ENCODE assay signal across 11 mouse cellular contexts in the genomic region with DNA sequence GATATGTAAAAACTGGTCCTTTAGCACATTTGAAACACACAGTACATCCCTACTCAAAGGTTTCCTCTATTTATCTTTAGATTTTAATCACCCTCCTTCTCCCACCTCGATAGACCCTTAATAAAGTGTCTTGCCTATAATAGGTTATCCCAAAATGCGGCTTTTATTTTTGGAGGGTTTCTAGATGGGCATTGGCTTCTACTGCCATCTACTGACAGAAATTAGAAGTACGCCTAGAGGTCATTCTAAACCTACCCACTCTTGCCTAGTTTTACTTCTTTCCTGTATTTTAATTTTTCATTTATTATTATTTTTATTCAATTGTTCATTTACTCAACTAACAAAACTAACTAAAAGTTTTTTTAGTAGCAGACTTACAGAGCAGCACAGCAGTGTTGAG. TPM values are rescaled to one million over a fixed set of nuclear protein-coding genes. Genes with fewer than 3 reads are reported as not detected.
DNase-seq lines count a peak whose midpoint lies in the region; ATAC-seq lines count a peak whose summit lies in the region.
"Had no signal": no experiment of that assay in that cellular context is flagged by ENCODE, and none has a peak within 500 bp of the region (broad histone marks: within the 10 kb centered on the region; RNA-seq: fewer than 3 reads in every experiment).

No protein-coding gene starts in this region.

- no peaks in the 10 kb centered on the region for H3K36me3 ChIP-seq in midbrain, embryonic 16.5 days (ENCODE audit: control insufficient read depth, insufficient read depth, low read length)
- H3K36me3 ChIP-seq: embryonic facial prominence, embryonic 15.5 days; limb, embryonic 13.5 days had no signal

- H3K4me1 ChIP-seq in midbrain, embryonic 16.5 days (ENCODE audit: control insufficient read depth, insufficient read depth, low read length): no peaks in the 10 kb centered on the region
- H3K4me1 ChIP-seq: embryonic facial prominence, embryonic 15.5 days; limb, embryonic 13.5 days had no signal

- DNase-seq in CD4-positive, CD25-positive, alpha-beta regulatory T cell, adult 2 months (ENCODE audit: low read depth, low spot score): peak; percentile 75
- DNase-seq in layer of hippocampus, adult 9-10 months (ENCODE audit: low spot score): peak; percentile 25
- no peak for DNase-seq in layer of hippocampus, adult 8-10 months (ENCODE audit: low spot score in 2 of 2)
- peak; percentile 45 for DNase-seq in embryo, embryonic 9.5 days (ENCODE audit: extremely low spot score)
- no peak for DNase-seq in right cerebral cortex, postnatal 4 days
- no peak for DNase-seq in ovary, postnatal 36 days (ENCODE audit: low spot score)

- H3K27ac ChIP-seq in midbrain, embryonic 16.5 days (ENCODE audit: low read length): no peak overlapping the region
- H3K27ac ChIP-seq: embryonic facial prominence, embryonic 15.5 days; limb, embryonic 13.5 days had no signal

- no peaks in the 10 kb centered on the region for H3K9me3 ChIP-seq in midbrain, embryonic 16.5 days (replicated peaks; ENCODE audit: control insufficient read depth, low read length, poor library complexity, severe bottlenecking)
- H3K9me3 ChIP-seq: embryonic facial prominence, embryonic 15.5 days had no signal

- WGBS in midbrain, embryonic 16.5 days: 0% methylated on average over 3 of the region's 3 CpGs

- H3K4me3 ChIP-seq in midbrain, embryonic 16.5 days (ENCODE audit: low read depth, low read length): no peak overlapping the region
- H3K4me3 ChIP-seq: embryonic facial prominence, embryonic 15.5 days; limb, embryonic 13.5 days had no signal

- H3K4me2 ChIP-seq in midbrain, embryonic 16.5 days (ENCODE audit: low read length): no peak overlapping the region
- H3K4me2 ChIP-seq: embryonic facial prominence, embryonic 15.5 days; limb, embryonic 13.5 days had no signal

- H3K9ac ChIP-seq in midbrain, embryonic 16.5 days (ENCODE audit: low read depth, low read length): no peak overlapping the region
- H3K9ac ChIP-seq: embryonic facial prominence, embryonic 15.5 days; limb, embryonic 13.5 days had no signal

- no peak for ATAC-seq in CD4-positive, CD25-positive, alpha-beta regulatory T cell, adult 4 months
- peak; percentile 56; the same call in 1 of the 2 replicates for ATAC-seq in midbrain, embryonic 16.5 days

- H3K27me3 ChIP-seq in midbrain, embryonic 16.5 days (ENCODE audit: control insufficient read depth, insufficient read depth, low read depth, low read length): no peaks in the 10 kb centered on the region
- H3K27me3 ChIP-seq: limb, embryonic 13.5 days had no signal

RNA-seq across cellular contexts. Expression of a gene that starts 51.4 kb away (rescaled TPM):
- polyA plus RNA-seq in CD4-positive, CD25-positive, alpha-beta regulatory T cell, adult 4 months (2017; shearing (Covaris generic)): 10 to 100 TPM; 10.7 to 12.7 TPM
- under 1 TPM in 2 of 4 experiments, not detected in 2; 0.21 to 0.24 TPM for total RNA-seq in layer of hippocampus, adult 8-10 months (2022)
- polyA plus RNA-seq in midbrain, embryonic 16.5 days (2015; fragmentation: Nextera tagmentation; extraction: Ambion mirVana): 0.20 and 0.30 TPM in 2 replicates
- polyA plus RNA-seq: embryonic facial prominence, embryonic 15.5 days; limb, embryonic 13.5 days; stomach, embryonic 14.5 days had no signal

Comparison
In these comparisons a context has a peak if more than half of its experiments do, and no peak if none do; other contexts are left out.
1. DNase-seq: peak in CD4-positive, CD25-positive, alpha-beta regulatory T cell, adult 2 months (single experiment), layer of hippocampus, adult 9-10 months (single experiment) and embryo, embryonic 9.5 days (single experiment); none in layer of hippocampus, adult 8-10 months (0 of 2), right cerebral cortex, postnatal 4 days (single experiment) and ovary, postnatal 36 days (single experiment).